Mouse (Mus musculus) heart, embryonic 16.5 days (tissue): Measurements from ENCODE around the gene Zfp93. TPM values are rescaled to one million over a fixed set of nuclear protein-coding genes. Genes with fewer than 3 reads are reported as not detected.

Experiments
- ATAC-seq: fragments of 200-750 bp; cut with Nextera tagmentation; replicated peaks from 2 replicates; pipeline ENCODE4 v1.8.0; 2017; ENCODE audit warnings: moderate number of reproducible peaks; ENCODE audit not compliant: insufficient read depth, low FRiP score; ENCODE audit errors: extremely low read depth
- H3K27ac ChIP-seq: fragments of 300-500 bp; sonication (generic); 2 replicates; pipeline ENCODE4 v1.5.1; 2014; ENCODE audit warnings: mild to moderate bottlenecking, low read length, control low read depth, moderate library complexity
- H3K27me3 ChIP-seq: fragments of 300-500 bp; sonication (generic); 2 replicates; pipeline ENCODE4 v1.6.1; 2014; ENCODE audit warnings: low read length, mixed read lengths; ENCODE audit not compliant: control insufficient read depth, insufficient read depth
- H3K36me3 ChIP-seq: fragments of 300-500 bp; sonication (generic); 2 replicates; pipeline ENCODE4 v1.6.1; 2014; ENCODE audit not compliant: control insufficient read depth, insufficient read depth
- H3K4me1 ChIP-seq: fragments of 300-500 bp; sonication (generic); 2 replicates; pipeline ENCODE4 v1.6.1; 2014; ENCODE audit warnings: low read length, mixed read lengths; ENCODE audit not compliant: control insufficient read depth, insufficient read depth
- H3K4me2 ChIP-seq: fragments of 300-500 bp; sonication (generic); 2 replicates; pipeline ENCODE4 v1.6.1; 2014; ENCODE audit warnings: low read depth, mild to moderate bottlenecking, control low read depth, low read length
- H3K4me3 ChIP-seq: fragments of 300-500 bp; sonication (generic); 2 replicates; pipeline ENCODE4 v1.5.1; 2014; ENCODE audit warnings: mild to moderate bottlenecking, control low read depth, low read length
- H3K9ac ChIP-seq: fragments of 300-500 bp; sonication (generic); 2 replicates; pipeline ENCODE4 v1.6.1; 2014; ENCODE audit warnings: low read length, control low read depth
- H3K9me3 ChIP-seq: fragments of 300-500 bp; sonication (generic); replicated peaks from 2 replicates; pipeline ENCODE4 v1.6.1; 2016; ENCODE audit warnings: low read length; ENCODE audit not compliant: control insufficient read depth
- WGBS: fragments of 180-500 bp; shearing (Covaris S2); extraction: QIAGEN DNeasy Blood & Tissue Kit; methylation state at CpG from one replicate; pipeline ENCODE4 v1.1.7; 2014; 5-methylcytosine and 5-hydroxymethylcytosine counted together
- polyA plus RNA-seq: library from polyadenylated mRNA; unstranded; fragments of >200 nt; fragmentation: Nextera tagmentation; extraction: Ambion mirVana; gene quantifications from 2 replicates; pipeline ENCODE4 v1.2.1, GENCODE M21; 2015

The Zfp93 gene
- polyA plus RNA-seq, 1 experiment from 2014 or later, result 5.8 TPM

- Histone ChIP-seq H3K4me2 (no peak overlapping the region), H3K27ac (no peak overlapping the region), H3K36me3 (peaks cover 29% of the 10 kb centered on the region), H3K9me3 (no peaks in the 10 kb centered on the region), H3K4me1 (no peaks in the 10 kb centered on the region), H3K4me3 (no peak overlapping the region), H3K9ac (no peak overlapping the region), H3K27me3 (no peaks in the 10 kb centered on the region)
- ATAC-seq, result no peak
- 79% methylated on average over 5 of the region's 5 CpGs for WGBS
Observed at GRCm38 (mm10) chr7:24287670-24288069, 17.4 kb downstream of the Zfp93 start.

- no peak overlapping the region for H3K4me2 ChIP-seq
- H3K27ac ChIP-seq, result no peak overlapping the region
- H3K27me3 ChIP-seq, result no peaks in the 10 kb centered on the region
- H3K36me3 ChIP-seq, result peaks cover 33% of the 10 kb centered on the region
- no peak overlapping the region for H3K4me3 ChIP-seq
- WGBS, result 87% methylated on average over 6 of the region's 6 CpGs
- no peak overlapping the region for H3K9ac ChIP-seq
- H3K4me1 ChIP-seq, result no peaks in the 10 kb centered on the region
- no peaks in the 10 kb centered on the region for H3K9me3 ChIP-seq
- no peak for ATAC-seq
Observed at GRCm38 (mm10) chr7:24288512-24288911, 18.3 kb downstream of the Zfp93 start.

- Histone ChIP-seq H3K9me3 (no peaks in the 10 kb centered on the region), H3K36me3 (peaks cover 47% of the 10 kb centered on the region), H3K9ac (no peak overlapping the region), H3K27me3 (no peaks in the 10 kb centered on the region), H3K27ac (no peak overlapping the region), H3K4me1 (no peaks in the 10 kb centered on the region), H3K4me2 (no peak overlapping the region), H3K4me3 (no peak overlapping the region)
- 91% methylated on average over 4 of the region's 4 CpGs for WGBS
- no peak for ATAC-seq
Observed at GRCm38 (mm10) chr7:24290106-24290693, 20.0 kb downstream of the Zfp93 start.

- WGBS, result 81% methylated on average over 27 of the region's 27 CpGs
- Histone ChIP-seq H3K4me1 (no peaks in the 10 kb centered on the region), H3K27me3 (no peaks in the 10 kb centered on the region), H3K4me3 (no peak overlapping the region), H3K27ac (no peak overlapping the region), H3K9ac (no peak overlapping the region), H3K4me2 (no peak overlapping the region), H3K9me3 (no peaks in the 10 kb centered on the region), H3K36me3 (peaks cover 56% of the 10 kb centered on the region)
- no peak for ATAC-seq
Observed at GRCm38 (mm10) chr7:24291387-24292090, 21.3 kb downstream of the Zfp93 start.

- Histone ChIP-seq H3K4me2 (no peak overlapping the region), H3K4me1 (peaks cover 3% of the 10 kb centered on the region; the same call in 1 of the 2 replicates), H3K4me3 (no peak overlapping the region), H3K9me3 (no peaks in the 10 kb centered on the region), H3K27ac (no peak overlapping the region), H3K36me3 (peaks cover 59% of the 10 kb centered on the region), H3K9ac (no peak overlapping the region), H3K27me3 (no peaks in the 10 kb centered on the region)
- ATAC-seq, result no peak
- WGBS, result 86% methylated on average over 12 of the region's 12 CpGs
Observed at GRCm38 (mm10) chr7:24293061-24293851, 23.0 kb downstream of the Zfp93 start.

GRCm38 (mm10) chr7:24294763-24295162, 24.5 kb downstream of the Zfp93 start:
- no peak overlapping the region for H3K9ac ChIP-seq
- peaks cover 7% of the 10 kb centered on the region for H3K4me1 ChIP-seq
- H3K36me3 ChIP-seq, result peaks cover 57% of the 10 kb centered on the region
- H3K9me3 ChIP-seq, result no peaks in the 10 kb centered on the region
- H3K4me3 ChIP-seq, result no peak overlapping the region
- ATAC-seq, result no peak
- 96% methylated on average over 4 of the region's 4 CpGs for WGBS
- no peak overlapping the region for H3K27ac ChIP-seq
- H3K4me2 ChIP-seq, result no peak overlapping the region
- no peaks in the 10 kb centered on the region for H3K27me3 ChIP-seq

- ATAC-seq, result no peak
- no peak overlapping the region for H3K4me2 ChIP-seq
- WGBS, result 94% methylated on average over 7 of the region's 7 CpGs
- peaks cover 13% of the 10 kb centered on the region for H3K4me1 ChIP-seq
- H3K9ac ChIP-seq, result no peak overlapping the region
- no peak overlapping the region for H3K4me3 ChIP-seq
- no peaks in the 10 kb centered on the region for H3K9me3 ChIP-seq
- H3K27me3 ChIP-seq, result no peaks in the 10 kb centered on the region
- H3K36me3 ChIP-seq, result peaks cover 52% of the 10 kb centered on the region
- H3K27ac ChIP-seq, result no peak overlapping the region
Observed at GRCm38 (mm10) chr7:24295376-24295775, 25.2 kb downstream of the Zfp93 start.

GRCm38 (mm10) chr7:24296386-24296785, 26.2 kb downstream of the Zfp93 start:
- H3K9ac ChIP-seq, result no peak overlapping the region
- peaks cover 17% of the 10 kb centered on the region for H3K4me1 ChIP-seq
- no peak for ATAC-seq
- H3K9me3 ChIP-seq, result no peaks in the 10 kb centered on the region
- no peak overlapping the region for H3K4me2 ChIP-seq
- H3K4me3 ChIP-seq, result no peak overlapping the region
- no peak overlapping the region for H3K27ac ChIP-seq
- 95% methylated on average over 7 of the region's 7 CpGs for WGBS
- no peaks in the 10 kb centered on the region for H3K27me3 ChIP-seq
- peaks cover 42% of the 10 kb centered on the region for H3K36me3 ChIP-seq
